Mouse (Mus musculus): ENCODE data around the gene Gria2.

DNA sequence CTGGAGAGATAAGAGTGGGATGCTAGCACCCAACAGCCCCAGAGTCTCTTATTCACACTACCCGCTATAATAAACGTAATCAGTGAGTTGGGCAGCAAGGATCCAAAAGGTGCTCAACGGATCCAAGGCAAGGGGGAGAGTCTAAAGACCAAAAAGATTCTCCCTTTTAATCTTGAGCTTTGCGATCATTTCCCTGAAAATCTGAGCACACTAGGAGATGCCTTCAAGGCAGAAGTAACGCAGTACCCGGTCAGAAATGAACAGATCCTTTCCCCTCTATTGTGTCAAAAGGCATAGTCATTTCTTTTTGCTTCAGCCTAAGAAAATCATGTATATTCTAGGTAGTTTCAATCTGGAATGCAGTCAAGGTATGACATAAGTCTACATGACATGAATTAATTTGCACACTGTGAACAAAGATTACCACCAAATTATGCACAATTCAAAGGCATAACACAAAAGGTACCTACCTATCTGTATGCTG, 766 bp downstream of the Gria2 start:
- TF ChIP-seq CTCF (IDR thresholded peaks at IDR 0.05; ENCODE audit: insufficient read depth, low read length) (no peak), POLR2A (IDR thresholded peaks at IDR 0.05; ENCODE audit: borderline replicate concordance, extremely low read depth, low read depth, low read length) (no peak)

All from lung, adult 2 months (tissue).